In the genomic region with DNA sequence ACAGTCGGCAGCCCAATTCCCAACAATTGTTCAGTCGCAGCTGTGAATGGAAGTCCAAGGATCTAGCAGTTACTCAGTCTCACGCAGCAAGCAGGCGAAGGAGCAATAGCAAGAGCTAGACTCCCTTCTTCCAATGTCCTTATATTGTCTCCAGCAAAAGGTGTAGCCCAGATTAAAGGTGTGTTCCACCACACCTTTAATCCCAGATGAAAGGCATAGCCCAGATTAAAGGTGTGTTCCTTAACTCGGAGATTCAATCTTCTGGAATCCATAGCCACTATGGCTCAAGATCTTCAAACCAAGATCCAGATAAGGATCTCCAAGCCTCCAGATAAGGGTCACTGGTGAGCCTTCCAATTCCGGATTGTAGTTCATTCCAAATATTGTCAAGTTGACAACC, we compare ENCODE assay signal across 7 mouse cellular contexts. TPM values are rescaled to one million over a fixed set of nuclear protein-coding genes. Genes with fewer than 3 reads are reported as not detected.
DNase-seq lines count a peak whose midpoint lies in the region; ATAC-seq and TF ChIP-seq lines count a peak whose summit lies in the region.
"Not testable (repeated sequence)": the region's sequence is repeated elsewhere in the genome, so short reads cannot be mapped to it uniquely, and the experiment has no call there.

TSS of gene Aqr (minus strand) at position 101 of the 400 bp plus-strand sequence.

- intact Hi-C loops in left cerebral cortex, adult 2 months (cut with DNase I) = not testable (repeated sequence)

- WGBS in forebrain, embryonic 15.5 days = 93% methylated on average over 1 of the region's 6 CpGs
- WGBS in heart, embryonic 13.5 days = 63% methylated on average over 1 of the region's 6 CpGs
- 89% methylated on average over 1 of the region's 6 CpGs for WGBS in liver, postnatal 0 days (ENCODE audit: insufficient replicate concordance)

- not testable (repeated sequence) for H3K36me3 ChIP-seq in forebrain, embryonic 15.5 days; heart, embryonic 13.5 days; liver, postnatal 0 days (replicated peaks; ENCODE audit: insufficient read depth, low read length); myocyte (ENCODE audit: control insufficient read depth, insufficient read depth)

- H3K9ac ChIP-seq in forebrain, embryonic 15.5 days (replicated peaks); heart, embryonic 13.5 days; liver, postnatal 0 days (replicated peaks): not testable (repeated sequence)

- not testable (repeated sequence) for H3K79me2 ChIP-seq in myocyte (ENCODE audit: control insufficient read depth, insufficient read depth)

- DNase-seq in left cerebral cortex, adult 2 months (ENCODE audit: extremely low spot score in 1 of 2, low spot score in 2 of 2); liver, postnatal 0 days: not testable (repeated sequence)

- not testable (repeated sequence) for H3K27ac ChIP-seq in bone marrow macrophage, adult 2 months (ENCODE audit: insufficient read depth, low read depth, low read length); forebrain, embryonic 15.5 days (replicated peaks); heart, embryonic 13.5 days (replicated peaks); left cerebral cortex, adult 2 months; liver, postnatal 0 days (ENCODE audit: low read depth)

- not testable (repeated sequence) for TF ChIP-seq CTCF in bone marrow macrophage, adult 2 months (IDR thresholded peaks at IDR 0.05; ENCODE audit: low read depth, low read length); left cerebral cortex, adult 2 months (IDR thresholded peaks at IDR 0.05); liver, postnatal 0 days (IDR thresholded peaks at IDR 0.05; ENCODE audit: low read depth)

- not testable (repeated sequence) for TF ChIP-seq EP300 in liver, postnatal 0 days (IDR thresholded peaks at IDR 0.05; ENCODE audit: low read depth)

- not testable (repeated sequence) for H3ac ChIP-seq in myocyte (ENCODE audit: control insufficient read depth, insufficient read length)

- H3K4me2 ChIP-seq in forebrain, embryonic 15.5 days (replicated peaks); heart, embryonic 13.5 days; liver, postnatal 0 days (ENCODE audit: low read depth, low read length); myocyte (ENCODE audit: low read depth): not testable (repeated sequence)

- not testable (repeated sequence) for TF ChIP-seq POLR2A in bone marrow macrophage, adult 2 months (IDR thresholded peaks at IDR 0.05; ENCODE audit: borderline replicate concordance, low read depth, low read length); myocyte (IDR thresholded peaks at IDR 0.05; ENCODE audit: insufficient read length, low read depth)

- not testable (repeated sequence) for H3K27me3 ChIP-seq in forebrain, embryonic 15.5 days; heart, embryonic 13.5 days (replicated peaks); liver, postnatal 0 days (ENCODE audit: insufficient read depth, low read length); myocyte (ENCODE audit: control insufficient read depth, insufficient read depth, insufficient read length)

- not testable (repeated sequence) for H3K9me3 ChIP-seq in forebrain, embryonic 15.5 days; heart, embryonic 13.5 days; liver, postnatal 0 days (ENCODE audit: low read length)

- not testable (repeated sequence) for H3K4me3 ChIP-seq in bone marrow macrophage, adult 2 months (ENCODE audit: insufficient read depth, low read length); forebrain, embryonic 15.5 days; heart, embryonic 13.5 days; left cerebral cortex, adult 2 months; liver, postnatal 0 days (ENCODE audit: low read depth, low read length); myocyte

- H3K4me1 ChIP-seq in bone marrow macrophage, adult 2 months (ENCODE audit: control insufficient read depth, insufficient read depth, low read length); forebrain, embryonic 15.5 days; heart, embryonic 13.5 days; liver, postnatal 0 days (ENCODE audit: insufficient read depth): not testable (repeated sequence)

- ATAC-seq in forebrain, embryonic 15.5 days (replicated peaks); heart, embryonic 13.5 days (ENCODE audit: extremely low read depth, insufficient number of reproducible peaks, low FRiP score, low TSS enrichment); inflammation-experienced regulatory T-cells, adult 6 months; liver, postnatal 0 days: not testable (repeated sequence)

RNA-seq across cellular contexts. Expression of gene Aqr, which starts in this region (rescaled TPM):
- 26.0 and 30.5 TPM in 2 replicates for polyA plus RNA-seq in bone marrow macrophage, adult 2 months (2012; ENCODE audit: insufficient read depth, insufficient read length, missing spikeins)
- polyA plus RNA-seq in forebrain, embryonic 15.5 days (2015; fragmentation: Nextera tagmentation; extraction: Ambion mirVana) = 49.9 and 52.1 TPM in 2 replicates
- 22.0 and 23.1 TPM in 2 replicates for polyA plus RNA-seq in heart, embryonic 13.5 days (2015; fragmentation: Nextera tagmentation; extraction: Ambion mirVana)
- 10 to 100 TPM; 45.3 to 49.6 (median 47.4) TPM for polyA plus RNA-seq in inflammation-experienced regulatory T-cells, adult 6 months (2017; shearing (Covaris generic))
- total RNA-seq in left cerebral cortex, adult 2 months (2021) = 10 to 100 TPM; 31.0 to 33.1 TPM
- 14.2 and 15.0 TPM in 2 replicates for polyA plus RNA-seq in liver, postnatal 0 days (2015; fragmentation: Nextera tagmentation; extraction: Ambion mirVana)
- 18.4 TPM for polyA plus RNA-seq in myocyte (2012; fragmentation: generic; extraction: Trizol)
